Mouse (Mus musculus) layer of hippocampus, postnatal 36 days (tissue): ENCODE results near the gene Omg. TPM values are rescaled to one million over a fixed set of nuclear protein-coding genes. Genes with fewer than 3 reads are reported as not detected.

Experiments used
- DNase-seq, 2 experiments: peaks; one replicate each; pipeline ENCODE4 v3.0.0; 2022
- total RNA-seq, 2 experiments: library from RNA; stranded (reverse); gene quantifications; 2 replicates each; pipeline ENCODE4 v1.2.3; 2021

Gene Omg
- total RNA-seq, 2 experiments from 2014 or later, result 80.9 to 92.7 TPM

DNA sequence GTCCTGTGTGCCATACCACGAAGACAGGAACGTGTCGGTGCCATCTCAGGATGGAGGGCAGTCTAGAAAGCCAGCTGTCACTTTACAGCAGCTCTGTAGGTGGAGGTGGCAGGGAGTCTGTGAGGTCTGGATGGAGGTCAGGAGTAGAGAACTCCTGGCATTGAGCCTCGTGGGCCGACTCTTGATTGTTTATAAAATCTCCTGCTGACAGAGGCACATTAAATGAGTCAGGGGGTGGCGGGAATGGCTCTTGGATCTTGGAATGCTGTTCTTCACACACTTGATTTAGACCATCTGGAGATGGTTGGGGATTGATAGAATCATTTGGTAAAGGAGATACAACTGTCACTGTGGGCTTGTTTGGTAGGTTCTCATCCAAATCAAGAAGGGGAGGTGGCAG, 11.4 kb upstream of the Omg start:
- DNase-seq, result no peak

DNA sequence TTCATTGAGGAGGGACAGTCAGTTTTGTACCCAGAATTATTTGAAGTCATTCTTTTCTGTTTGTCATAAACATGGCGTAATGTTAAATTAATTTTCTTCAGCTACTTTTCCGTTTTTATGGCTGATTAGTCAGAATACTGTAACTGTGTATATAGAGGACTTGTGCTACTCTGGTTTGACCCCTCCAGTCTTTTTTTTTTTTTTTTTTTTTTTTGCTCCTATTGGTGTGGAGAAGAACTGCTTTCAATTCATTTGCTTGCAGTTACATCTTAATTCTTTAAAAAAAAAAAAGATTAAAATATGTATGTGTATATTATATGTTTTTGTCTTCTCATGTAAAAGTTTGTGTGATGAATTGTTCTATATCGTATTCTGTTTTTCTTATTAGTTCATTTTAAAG, 8.1 kb upstream of the Omg start:
- no peak for DNase-seq

DNA sequence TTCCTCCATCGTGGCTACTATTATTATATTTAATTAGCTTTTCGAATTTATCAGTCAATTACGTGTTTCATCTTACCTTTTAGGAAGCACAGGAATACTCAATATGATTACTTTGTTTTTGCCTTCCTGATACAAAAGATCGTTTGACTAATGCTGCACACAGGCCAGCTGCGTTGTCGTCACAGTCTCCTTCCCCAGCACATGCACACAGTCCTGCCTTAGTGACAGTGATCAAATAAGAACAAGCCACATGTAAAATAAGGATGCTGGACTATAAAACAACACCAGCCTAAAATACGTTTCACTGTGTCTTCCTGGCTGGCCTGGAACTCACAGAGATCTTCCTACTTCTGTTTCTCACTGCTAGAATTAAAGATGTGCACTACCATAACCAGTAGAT, 622 bp upstream of the Omg start:
- no peak for DNase-seq

DNA sequence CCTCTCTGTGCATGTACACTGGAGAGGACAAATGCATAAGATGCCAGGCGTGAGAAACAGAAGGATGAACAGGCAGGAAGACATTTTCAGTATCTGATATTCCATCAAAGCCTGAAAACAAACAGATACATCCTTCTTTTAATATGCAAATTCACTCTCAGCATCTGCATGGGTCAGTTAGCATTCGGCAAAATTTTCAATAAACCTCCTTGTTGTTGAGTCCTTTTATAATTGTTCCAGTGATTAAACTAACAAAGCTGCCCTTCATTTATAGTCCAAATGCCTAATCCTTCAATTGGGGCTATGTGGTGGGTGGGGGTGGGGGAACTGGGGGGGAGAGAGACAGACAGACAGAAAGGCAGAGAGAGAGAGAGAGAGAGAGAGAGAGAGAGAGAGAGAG, 967 bp downstream of the Omg start:
- peak in 1 of 2 experiments; percentile 24 for DNase-seq

DNA sequence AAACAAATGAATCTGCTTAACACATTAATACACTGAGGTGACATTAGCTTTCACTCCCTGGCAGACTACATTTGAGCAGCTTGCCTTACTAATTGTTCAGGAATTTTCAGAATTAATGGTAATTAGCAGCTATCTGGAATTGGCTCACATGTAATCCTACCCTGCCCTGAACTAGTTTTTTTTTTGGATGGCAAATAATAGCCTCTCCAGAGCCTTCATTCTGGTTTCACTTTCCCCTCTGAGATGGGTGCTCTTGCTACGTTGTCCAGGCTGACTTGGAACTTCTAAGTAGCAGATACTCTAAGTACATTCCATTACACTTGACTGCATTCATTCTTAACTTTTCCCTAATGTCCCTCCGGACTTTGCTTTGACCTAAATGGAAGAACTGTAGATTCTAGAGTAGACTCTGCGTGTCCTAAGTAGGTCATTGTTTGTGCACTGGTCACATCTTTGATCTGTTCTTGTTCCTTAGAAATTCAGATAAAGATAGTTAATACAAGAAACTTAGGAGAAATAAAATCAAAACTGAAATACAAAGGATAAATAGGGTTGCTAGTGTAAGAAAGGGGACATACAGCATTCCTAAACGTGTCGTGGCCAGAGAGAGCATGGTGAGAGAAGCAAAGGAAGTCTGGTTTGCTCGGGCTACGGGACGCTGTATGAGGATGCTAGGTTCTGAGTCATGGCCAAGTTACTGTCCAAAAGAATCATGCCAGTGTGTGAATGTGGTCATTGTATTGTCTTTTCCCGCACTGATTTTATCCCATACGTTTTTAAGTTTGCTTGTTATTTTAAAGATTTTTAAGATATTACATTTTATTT, 8.7 kb downstream of the Omg start:
- no peak for DNase-seq

DNA sequence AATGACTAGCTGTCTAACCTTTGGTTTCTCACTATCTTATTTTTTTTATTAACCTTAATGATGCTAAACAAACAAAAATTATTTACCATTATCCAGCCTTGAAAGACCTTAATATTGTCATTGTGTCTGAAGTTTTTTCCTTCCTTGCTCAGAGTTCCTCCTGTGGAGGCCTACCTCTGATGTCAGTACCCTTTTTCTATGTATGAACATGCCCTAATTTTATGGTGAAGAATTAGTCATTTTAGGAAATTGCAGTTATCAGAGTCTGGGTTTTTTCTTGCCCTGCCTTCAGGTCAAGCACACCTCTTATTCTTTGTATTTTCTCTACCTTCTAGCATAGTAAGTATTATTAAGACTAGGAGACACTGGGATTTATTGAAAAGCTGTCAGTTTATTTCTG, 19.2 kb downstream of the Omg start:
- DNase-seq, result no peak

DNA sequence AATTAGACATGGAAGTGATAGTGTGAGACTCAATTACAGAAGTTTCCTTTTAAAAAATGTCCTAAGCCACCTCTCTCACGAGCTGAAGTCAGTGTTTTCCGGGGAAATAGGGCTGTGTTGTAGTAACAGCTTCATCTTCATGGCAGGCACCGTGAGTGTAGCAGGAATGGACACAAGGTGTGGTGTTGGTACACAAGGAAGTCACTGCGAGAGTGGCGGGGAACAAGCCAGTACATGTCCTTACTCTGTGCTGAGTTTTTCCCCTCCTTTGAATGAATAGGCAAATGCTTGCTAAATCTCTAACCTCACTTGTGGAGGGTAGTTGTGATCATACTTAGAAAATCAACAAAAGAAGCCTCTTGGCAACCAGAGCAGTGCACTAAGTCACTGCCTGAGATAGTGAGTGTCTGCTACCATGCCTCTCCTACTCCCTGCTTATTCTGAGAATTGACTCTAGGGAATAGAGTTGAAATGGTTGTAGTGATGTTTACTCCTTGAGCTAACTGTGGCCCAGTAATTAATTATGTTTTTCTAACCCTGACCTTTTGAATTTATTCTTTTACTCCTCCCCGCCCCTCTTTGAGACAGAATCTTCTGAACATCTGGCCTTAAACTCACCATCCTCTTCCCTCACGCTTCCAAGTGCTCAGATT, 19.9 kb downstream of the Omg start:
- DNase-seq, result no peak

DNA sequence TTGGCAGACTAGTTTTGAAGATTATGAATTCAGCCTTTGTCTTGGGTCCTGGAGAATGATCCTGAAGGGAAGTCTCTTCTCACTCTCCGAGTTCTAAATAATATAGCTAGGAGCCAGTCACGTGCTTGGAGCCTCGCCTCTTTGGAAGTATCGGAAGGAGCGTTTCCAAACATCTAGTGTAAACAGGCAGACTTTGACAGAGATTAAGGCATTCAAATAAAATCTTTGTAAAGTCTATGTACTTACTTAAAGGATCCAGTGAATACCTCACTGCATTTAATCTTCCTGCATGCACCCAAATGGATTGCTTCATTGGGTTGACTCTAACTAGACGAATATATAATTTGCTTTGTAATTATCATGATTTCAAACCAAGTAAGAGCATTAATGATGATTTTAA, 20.5 kb downstream of the Omg start:
- no peak for DNase-seq

DNA sequence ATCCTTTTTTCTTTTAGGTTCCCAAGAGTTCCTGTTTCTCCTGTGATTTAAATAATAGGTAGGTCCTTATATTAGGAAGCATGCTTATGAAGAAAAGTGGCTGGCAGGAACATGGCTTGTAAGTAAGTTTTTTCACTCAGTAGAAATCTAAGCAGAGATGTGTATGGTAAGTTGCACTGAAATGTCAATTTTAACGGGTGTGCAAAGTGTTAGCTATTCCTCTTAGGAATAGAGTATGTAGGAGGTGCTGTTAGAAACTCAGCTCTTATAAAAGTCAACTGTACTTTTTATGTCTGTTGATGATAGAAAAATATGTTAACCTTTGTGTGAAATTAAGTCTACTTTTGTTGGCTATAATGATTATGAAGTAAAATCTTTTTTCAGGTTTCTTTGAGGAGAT, 35.8 kb downstream of the Omg start:
- DNase-seq, result no peak

DNA sequence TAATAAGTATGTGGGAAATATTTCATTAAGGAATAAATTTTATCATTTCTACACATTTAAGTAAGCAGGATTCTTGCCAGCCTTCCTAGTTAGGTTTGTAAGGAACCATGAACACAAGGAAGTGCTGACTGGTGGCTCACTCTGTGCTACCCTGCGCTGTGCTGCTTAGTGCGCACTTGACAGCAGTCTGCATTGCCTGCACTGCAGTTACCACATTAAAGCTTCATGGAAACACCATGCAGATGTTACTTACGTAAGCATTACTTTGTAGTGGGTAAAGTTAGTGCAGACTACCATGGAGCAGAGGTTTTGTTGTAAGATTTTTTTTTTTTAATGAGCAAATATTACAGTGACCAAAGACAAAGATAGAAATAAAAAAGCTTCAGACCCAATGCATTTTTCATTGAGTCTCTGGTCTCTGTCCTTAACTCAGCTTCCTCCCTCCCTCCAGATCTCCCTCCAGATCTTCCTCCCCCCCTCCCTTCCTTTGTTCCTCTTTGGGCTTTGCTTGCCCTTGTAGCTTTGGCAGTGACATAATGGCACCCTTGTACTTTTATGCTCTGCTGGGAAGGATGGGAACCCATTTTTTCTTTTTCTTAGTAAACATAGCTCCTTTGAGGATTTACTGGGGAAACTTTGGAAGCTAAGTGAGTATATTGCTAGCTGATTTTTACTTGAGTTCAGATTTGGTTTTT, 43.0 kb downstream of the Omg start:
- no peak for DNase-seq

DNA sequence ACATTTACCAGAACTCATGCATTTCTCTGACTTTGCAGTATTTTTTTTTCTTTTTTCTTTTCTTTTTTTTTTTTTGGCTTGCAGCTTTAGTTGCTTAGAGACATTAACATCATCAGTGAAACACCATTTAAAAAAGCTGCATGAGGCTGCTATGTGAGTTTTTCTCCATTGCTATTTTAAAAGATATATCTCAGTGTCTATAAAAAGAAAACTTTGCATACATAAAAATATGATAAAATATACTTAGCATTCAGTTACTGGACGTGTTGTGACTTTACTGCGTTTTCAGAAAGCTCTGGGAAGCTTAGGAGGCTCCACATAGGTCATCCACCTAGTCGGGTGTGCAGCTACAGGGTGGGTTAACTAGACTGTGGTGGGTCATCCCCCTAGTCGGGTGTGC, 44.0 kb downstream of the Omg start:
- no peak for DNase-seq

DNA sequence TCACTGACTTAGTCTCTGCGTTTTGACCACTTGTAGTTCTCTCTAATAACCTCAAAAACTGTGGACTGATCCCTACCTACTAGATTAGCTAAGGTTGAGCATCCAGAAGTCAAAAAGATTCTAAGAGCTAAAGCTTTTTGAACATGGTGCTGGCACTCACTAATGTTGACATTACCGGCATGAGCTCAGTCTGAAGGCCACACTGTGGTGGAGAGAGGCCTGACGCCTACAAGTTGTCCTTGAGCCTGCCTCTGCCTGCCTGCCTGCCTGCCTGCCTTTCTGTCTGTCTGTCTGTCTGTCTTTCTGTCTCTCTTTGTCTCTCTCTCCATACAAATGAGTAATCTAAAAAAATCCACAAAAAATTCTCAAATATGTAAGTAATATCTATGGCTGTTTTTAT, 46.0 kb downstream of the Omg start:
- no peak for DNase-seq

DNA sequence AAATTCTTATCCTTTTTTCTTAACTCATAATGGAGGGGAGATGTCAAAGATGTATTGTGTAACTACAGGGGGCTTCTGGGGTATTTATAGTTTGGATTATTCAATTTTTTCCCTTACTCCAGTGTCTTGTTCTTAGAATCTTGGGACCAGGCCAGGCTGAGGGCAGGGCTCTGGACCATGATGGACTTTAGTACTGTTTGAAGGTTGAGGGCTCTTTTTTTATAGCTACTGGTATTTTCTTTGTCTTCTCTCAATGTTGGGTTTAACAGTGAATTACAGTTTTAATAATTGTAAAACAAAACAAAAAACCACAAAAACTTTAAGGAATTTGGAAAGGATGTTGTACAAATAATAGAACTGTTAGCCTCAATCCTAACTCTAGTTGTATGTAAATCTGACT, 50.9 kb downstream of the Omg start:
- DNase-seq, result no peak

Other genes starting within 250 kb of the Omg start
- 10 to 100 TPM; 77.1 to 81.3 TPM for gene Wsb1, start 249.4 kb downstream of the Omg start, total RNA-seq
- under 1 TPM in 1 of 2 experiments, not detected in 1; 0.50 TPM for gene Gm9964, start 207.2 kb downstream of the Omg start, total RNA-seq
- 100 to 1,000 TPM; 116 to 123 TPM for gene Nf1, start 164.4 kb downstream of the Omg start, total RNA-seq
- under 1 TPM; 0.42 to 0.61 TPM for gene Evi2b, start 19.7 kb upstream of the Omg start, total RNA-seq
- gene Evi2, start 26.5 kb upstream of the Omg start, total RNA-seq, result under 1 TPM in 1 of 2 experiments, not detected in 1; 0.23 TPM
- 10 to 100 TPM; 21.6 to 22.8 TPM for gene Evi2a, start 26.5 kb upstream of the Omg start, total RNA-seq
- 100 to 1,000 TPM; 169 to 172 TPM for gene Rab11fip4, start 87.1 kb upstream of the Omg start, total RNA-seq